Mouse (Mus musculus) kidney, adult 2 months (tissue): ENCODE measurements around the gene Ncf1.

Experiments used
- CTCF ChIP-seq: fragments of 200-500 bp; conservative IDR thresholded peaks from 2 replicates; pipeline ENCODE4 v1.5.1; 2011; ENCODE audit warnings: low read depth, mild to moderate bottlenecking, control low read depth, low read length, moderate library complexity, mixed read lengths; ENCODE audit not compliant: insufficient read depth, insufficient read length
- POLR2A ChIP-seq: fragments of 200-500 bp; IDR thresholded peaks from one replicate; pipeline ENCODE4 v1.6.1; 2011; ENCODE audit warnings: low read depth, low read length, control low read depth

DNA sequence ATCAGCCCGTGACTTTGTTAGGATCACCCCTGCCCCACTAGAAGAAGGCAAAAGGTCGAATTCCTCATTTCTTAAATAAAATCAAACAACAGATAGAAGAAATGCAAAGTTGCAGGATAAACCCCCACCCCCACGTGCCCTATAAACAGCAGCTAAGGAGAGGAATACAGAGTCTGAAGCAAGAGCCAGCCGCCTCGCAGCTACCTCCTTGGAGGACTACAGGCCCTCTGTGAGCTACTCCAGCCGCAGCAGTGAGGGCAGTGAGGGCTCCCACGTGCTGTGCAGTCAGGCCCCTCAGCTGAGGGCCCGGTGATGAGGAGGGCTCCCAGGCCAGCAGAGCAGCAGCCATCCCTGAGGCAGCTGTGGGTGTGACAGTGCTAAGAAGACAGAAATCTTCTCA is 44.3 kb upstream of the Ncf1 start:
- TF ChIP-seq CTCF (no peak), POLR2A (no peak)
